Mouse (Mus musculus): ENCODE measurements at regions not wholly inside any gene's neighbourhood (a gene's known extent, or its start where the extent isn't known, plus 50 kb on each side); places are given as distances from the start of the nearest gene placed in this dataset.

DNA sequence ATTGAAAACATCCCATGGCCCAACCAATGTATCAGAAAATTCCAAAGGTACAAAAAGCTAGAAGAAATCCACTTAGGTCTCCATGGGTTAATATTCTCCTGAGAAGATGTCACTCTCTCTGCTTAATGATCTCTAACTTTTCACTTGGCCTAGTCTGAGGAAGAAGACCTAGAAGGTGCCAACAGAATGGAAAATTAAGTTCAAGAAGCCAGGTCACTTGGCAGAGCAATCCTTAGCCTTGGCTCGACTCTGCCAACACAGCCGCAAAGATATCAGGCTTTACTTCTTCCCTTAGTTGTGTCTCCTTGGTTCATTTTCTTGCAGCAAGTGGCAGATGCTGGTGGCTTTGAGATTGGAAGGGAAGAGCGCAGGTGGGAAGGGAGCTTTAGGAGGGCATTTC is 476.6 kb upstream of the Id4 start:
- TF ChIP-seq CTCF (IDR thresholded peaks at IDR 0.05; ENCODE audit: low read depth) (no peak), EP300 (IDR thresholded peaks at IDR 0.05; ENCODE audit: low read depth) (no peak)

All from heart, postnatal 0 days (tissue).